Mouse (Mus musculus): ENCODE measurements around the gene AC153137.1. TPM values are rescaled to one million over a fixed set of nuclear protein-coding genes. Genes with fewer than 3 reads are reported as not detected.

The AC153137.1 gene
- total and polyA plus RNA-seq, 3 experiments = not detected

- TF ChIP-seq SIN3A (IDR thresholded peaks at IDR 0.05; ENCODE audit: low read length) = no peak
- TF ChIP-seq GABPA (IDR thresholded peaks at IDR 0.05; ENCODE audit: low read depth, low read length) = no peak
- no peak for TF ChIP-seq TCF12 (IDR thresholded peaks at IDR 0.05; ENCODE audit: low read depth, low read length)
- no peak for TF ChIP-seq ZKSCAN1 (IDR thresholded peaks at IDR 0.05; ENCODE audit: low read depth, low read length)
- no peak for TF ChIP-seq KAT2A (conservative IDR thresholded peaks at IDR 0.05; ENCODE audit: low read depth, low read length)
- TF ChIP-seq MYC (IDR thresholded peaks at IDR 0.05; ENCODE audit: low read depth, low read length) = no peak
- TF ChIP-seq GATA1 (IDR thresholded peaks at IDR 0.05; ENCODE audit: low read depth, low read length) = no peak
- no peak for TF ChIP-seq UBTF (IDR thresholded peaks at IDR 0.05; ENCODE audit: borderline replicate concordance, insufficient read depth, low read depth, low read length)
- Histone ChIP-seq H3K9ac (ENCODE audit: control insufficient read depth, low read depth, low read length, poor library complexity, severe bottlenecking) (no peak overlapping the region), H3K27me3 (ENCODE audit: control insufficient read depth in 1 of 2, insufficient read depth in 2 of 2, low read length in 2 of 2) (no peaks in the 10 kb centered on the region), H3K9me3 (replicated peaks; ENCODE audit: insufficient read depth, low read length) (no peaks in the 10 kb centered on the region), H3K36me3 (ENCODE audit: control insufficient read depth in 1 of 2, insufficient read depth in 2 of 2, low read length in 2 of 2) (no peaks in the 10 kb centered on the region), H3K4me1 (ENCODE audit: control insufficient read depth in 1 of 2, insufficient read depth in 2 of 2, low read length in 2 of 2) (no peaks in the 10 kb centered on the region), H3K79me2 (ENCODE audit: control insufficient read depth, insufficient read depth, low read length, poor library complexity) (no peaks in the 10 kb centered on the region), H3K27ac (ENCODE audit: control insufficient read depth, low read depth, low read length) (no peak overlapping the region), H3K4me3 (ENCODE audit: control insufficient read depth in 1 of 2, insufficient read depth in 1 of 2, low read depth in 2 of 2, low read length in 2 of 2) (no peak overlapping the region)
- DNase-seq (ENCODE audit: low read depth, low spot score) = no peak
These were observed 41.3 kb downstream of the AC153137.1 start for GRCm38 (mm10) chr1:30936488-30936887.

- no peaks in the 10 kb centered on the region for H3K27me3 ChIP-seq (ENCODE audit: control insufficient read depth in 1 of 2, insufficient read depth in 2 of 2, low read length in 2 of 2)
- no peaks in the 10 kb centered on the region for H3K36me3 ChIP-seq (ENCODE audit: control insufficient read depth in 1 of 2, insufficient read depth in 2 of 2, low read length in 2 of 2)
- H3K9me3 ChIP-seq (replicated peaks; ENCODE audit: insufficient read depth, low read length) = no peaks in the 10 kb centered on the region
- TF ChIP-seq SMC3 (IDR thresholded peaks at IDR 0.05; ENCODE audit: low read depth, low read length) = peak; percentile 42
- no peak for TF ChIP-seq E2F4 (IDR thresholded peaks at IDR 0.05; ENCODE audit: borderline replicate concordance, low read depth, low read length)
- TF ChIP-seq CTCF (IDR thresholded peaks at IDR 0.05 in 2 of 3, conservative IDR thresholded peaks at IDR 0.05 in 1 of 3; ENCODE audit: control insufficient read depth in 1 of 3, insufficient read depth in 1 of 3, low read depth in 2 of 3, low read length in 3 of 3, poor library complexity in 1 of 3, severe bottlenecking in 1 of 3) = peak in 2 of 3 experiments; percentile 2 to 37; a peak in 2 of 6 replicates
- no peak for TF ChIP-seq ZNF384 (IDR thresholded peaks at IDR 0.05; ENCODE audit: low read depth, low read length)
- peak; percentile 27 for TF ChIP-seq RAD21 (IDR thresholded peaks at IDR 0.05; ENCODE audit: low read depth, low read length)
- no peak for TF ChIP-seq POLR2A (IDR thresholded peaks at IDR 0.05; ENCODE audit: control insufficient read depth in 1 of 2, insufficient read depth in 1 of 2, low read depth in 1 of 2, low read length in 2 of 2, poor library complexity in 1 of 2)
- no peak overlapping the region for H3K4me3 ChIP-seq (ENCODE audit: control insufficient read depth in 1 of 2, insufficient read depth in 1 of 2, low read depth in 2 of 2, low read length in 2 of 2)
- no peak for DNase-seq (ENCODE audit: low read depth, low spot score)
- H3K9ac ChIP-seq (ENCODE audit: control insufficient read depth, low read depth, low read length, poor library complexity, severe bottlenecking) = no peak overlapping the region
- H3K4me1 ChIP-seq (ENCODE audit: control insufficient read depth in 1 of 2, insufficient read depth in 2 of 2, low read length in 2 of 2) = no peaks in the 10 kb centered on the region
- H3K27ac ChIP-seq (ENCODE audit: control insufficient read depth, low read depth, low read length) = no peak overlapping the region
- no peaks in the 10 kb centered on the region for H3K79me2 ChIP-seq (ENCODE audit: control insufficient read depth, insufficient read depth, low read length, poor library complexity)
These were observed 46.9 kb downstream of the AC153137.1 start for GRCm38 (mm10) chr1:30930823-30931222.

- Histone ChIP-seq H3K36me3 (ENCODE audit: control insufficient read depth in 1 of 2, insufficient read depth in 2 of 2, low read length in 2 of 2) (no peaks in the 10 kb centered on the region), H3K4me1 (ENCODE audit: control insufficient read depth in 1 of 2, insufficient read depth in 2 of 2, low read length in 2 of 2) (no peaks in the 10 kb centered on the region), H3K9ac (ENCODE audit: control insufficient read depth, low read depth, low read length, poor library complexity, severe bottlenecking) (no peak overlapping the region), H3K9me3 (replicated peaks; ENCODE audit: insufficient read depth, low read length) (no peaks in the 10 kb centered on the region), H3K27me3 (ENCODE audit: control insufficient read depth in 1 of 2, insufficient read depth in 2 of 2, low read length in 2 of 2) (no peaks in the 10 kb centered on the region), H3K27ac (ENCODE audit: control insufficient read depth, low read depth, low read length) (no peak overlapping the region), H3K4me3 (ENCODE audit: control insufficient read depth in 1 of 2, insufficient read depth in 1 of 2, low read depth in 2 of 2, low read length in 2 of 2) (no peak overlapping the region), H3K79me2 (ENCODE audit: control insufficient read depth, insufficient read depth, low read length, poor library complexity) (no peaks in the 10 kb centered on the region)
- TF ChIP-seq CHD1 (IDR thresholded peaks at IDR 0.05; ENCODE audit: low read depth, low read length) (no peak), MEF2A (IDR thresholded peaks at IDR 0.05; ENCODE audit: extremely low read depth, insufficient replicate concordance, low read depth, low read length, poor library complexity, severe bottlenecking) (no peak), ZKSCAN1 (IDR thresholded peaks at IDR 0.05; ENCODE audit: low read depth, low read length) (no peak), POLR2AphosphoS5 (IDR thresholded peaks at IDR 0.05; ENCODE audit: borderline replicate concordance, low read depth, low read length) (no peak), CHD2 (IDR thresholded peaks at IDR 0.05; ENCODE audit: low read length) (no peak), HCFC1 (IDR thresholded peaks at IDR 0.05; ENCODE audit: low read depth, low read length) (no peak), RCOR1 (IDR thresholded peaks at IDR 0.05; ENCODE audit: low read depth, low read length) (no peak), USF2 (IDR thresholded peaks at IDR 0.05; ENCODE audit: borderline replicate concordance in 1 of 2, insufficient read depth in 1 of 2, low read depth in 1 of 2, low read length in 2 of 2) (no peak), E2F4 (IDR thresholded peaks at IDR 0.05; ENCODE audit: borderline replicate concordance, low read depth, low read length) (no peak), SMC3 (IDR thresholded peaks at IDR 0.05; ENCODE audit: low read depth, low read length) (no peak), MYB (IDR thresholded peaks at IDR 0.05; ENCODE audit: low read depth, low read length) (no peak), MAZ (IDR thresholded peaks at IDR 0.05; ENCODE audit: low read depth, low read length) (no peak), ZC3H11A (IDR thresholded peaks at IDR 0.05; ENCODE audit: low read depth, low read length) (no peak), NELFE (IDR thresholded peaks at IDR 0.05; ENCODE audit: low read depth, low read length) (no peak), ZMIZ1 (IDR thresholded peaks at IDR 0.05; ENCODE audit: low read depth, low read length) (no peak), CTCF (IDR thresholded peaks at IDR 0.05 in 2 of 3, conservative IDR thresholded peaks at IDR 0.05 in 1 of 3; ENCODE audit: control insufficient read depth in 1 of 3, insufficient read depth in 1 of 3, low read depth in 2 of 3, low read length in 3 of 3, poor library complexity in 1 of 3, severe bottlenecking in 1 of 3) (no peak)
- no peak for DNase-seq (ENCODE audit: low read depth, low spot score)
These were observed 47.6 kb downstream of the AC153137.1 start for GRCm38 (mm10) chr1:30930194-30930593.

All from MEL (cell line).